Mouse (Mus musculus): Measurements from ENCODE around the gene Dlgap4. TPM values are rescaled to one million over a fixed set of nuclear protein-coding genes. Genes with fewer than 3 reads are reported as not detected.
A peak's percentile ranks its signal among the peaks of the same experiment; 100 is the strongest.

Dlgap4 gene
- polyA plus RNA-seq, 1 experiment from 2014 or later = 51.9 TPM

DNA sequence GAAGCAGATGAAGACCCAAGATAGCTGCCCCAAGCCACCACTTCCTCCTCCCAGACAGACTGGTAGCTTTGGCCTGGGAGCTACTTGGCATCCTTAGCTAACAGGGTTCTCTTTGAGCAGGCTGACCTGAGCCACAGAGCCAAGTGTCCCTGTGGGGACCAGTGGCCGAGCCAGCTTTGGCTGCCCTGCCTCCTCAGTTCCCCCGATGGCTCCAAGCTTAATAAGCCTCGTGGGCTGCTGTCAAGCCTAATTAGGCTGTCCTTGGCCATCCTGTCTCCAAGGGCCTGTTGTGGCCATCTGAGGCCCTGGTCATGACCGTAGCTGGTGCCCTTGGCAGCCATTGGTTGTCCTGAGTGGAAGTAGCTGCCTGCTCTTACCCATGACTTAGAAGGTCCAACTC lies 64.6 kb downstream of the Dlgap4 start:
- Histone ChIP-seq H3K36me3 (no peaks in the 10 kb centered on the region), H3K9me3 (no peaks in the 10 kb centered on the region), H3K27ac (replicated peaks) (no peak overlapping the region), H3K4me2 (no peak overlapping the region), H3K27me3 (replicated peaks) (peaks cover 42% of the 10 kb centered on the region), H3K4me3 (no peak overlapping the region), H3K9ac (no peak overlapping the region), H3K4me1 (peaks cover 12% of the 10 kb centered on the region)
- ATAC-seq (ENCODE audit: extremely low read depth, insufficient number of reproducible peaks, low FRiP score, low TSS enrichment) = no peak
- WGBS = 70% methylated on average over 4 of the region's 4 CpGs

DNA sequence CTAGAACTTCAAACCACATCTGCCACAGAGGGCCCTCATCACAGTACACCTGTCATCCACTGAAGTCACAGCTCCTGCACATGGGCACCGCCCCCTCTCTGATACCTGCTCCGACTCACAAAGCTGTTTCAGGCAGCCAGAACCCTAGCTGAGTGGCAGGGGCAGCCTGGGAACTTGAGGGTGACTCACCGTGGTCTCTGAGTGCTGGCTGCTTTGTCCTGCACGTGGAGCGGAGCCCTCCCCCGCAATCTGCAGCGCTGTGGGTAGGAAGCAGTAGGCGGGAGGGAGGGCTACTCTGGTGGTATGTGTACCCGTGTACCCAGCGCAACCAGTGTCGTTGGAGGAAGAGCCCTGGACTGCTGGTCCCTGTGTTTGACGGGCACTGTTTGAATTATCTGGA lies 69.5 kb downstream of the Dlgap4 start:
- Histone ChIP-seq H3K9ac (no peak overlapping the region), H3K27ac (replicated peaks) (no peak overlapping the region), H3K4me1 (peaks cover 17% of the 10 kb centered on the region), H3K36me3 (no peaks in the 10 kb centered on the region), H3K4me3 (no peak overlapping the region), H3K9me3 (no peaks in the 10 kb centered on the region), H3K27me3 (replicated peaks) (peaks cover 73% of the 10 kb centered on the region), H3K4me2 (no peak overlapping the region)
- 35% methylated on average over 12 of the region's 12 CpGs for WGBS
- no peak for ATAC-seq (ENCODE audit: extremely low read depth, insufficient number of reproducible peaks, low FRiP score, low TSS enrichment)

DNA sequence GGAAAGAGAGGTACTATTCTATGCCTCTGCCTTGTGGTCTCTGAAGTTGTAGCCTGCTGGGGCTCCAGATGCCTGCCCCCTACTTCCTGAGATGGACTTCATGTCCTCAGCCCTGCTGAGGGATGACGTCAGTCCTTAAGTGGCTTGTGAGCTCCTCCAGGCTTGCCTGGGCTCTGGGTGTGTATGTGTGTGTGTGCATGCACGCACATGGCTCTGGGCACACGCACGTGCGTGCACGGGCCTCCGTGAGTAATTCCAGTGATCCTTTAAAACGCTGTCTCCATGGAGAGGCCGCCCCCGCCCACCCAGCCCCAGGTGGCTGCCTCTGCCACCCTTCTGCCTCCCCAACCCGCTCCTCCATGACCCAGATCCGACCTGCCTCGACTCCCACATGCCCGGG lies 72.5 kb downstream of the Dlgap4 start:
- Histone ChIP-seq H3K36me3 (no peaks in the 10 kb centered on the region), H3K27ac (replicated peaks) (no peak overlapping the region), H3K4me3 (no peak overlapping the region), H3K9ac (no peak overlapping the region), H3K27me3 (replicated peaks) (peaks cover 90% of the 10 kb centered on the region), H3K4me1 (peaks cover 21% of the 10 kb centered on the region), H3K4me2 (no peak overlapping the region), H3K9me3 (no peaks in the 10 kb centered on the region)
- WGBS = 55% methylated on average over 14 of the region's 14 CpGs
- ATAC-seq (ENCODE audit: extremely low read depth, insufficient number of reproducible peaks, low FRiP score, low TSS enrichment) = no peak

DNA sequence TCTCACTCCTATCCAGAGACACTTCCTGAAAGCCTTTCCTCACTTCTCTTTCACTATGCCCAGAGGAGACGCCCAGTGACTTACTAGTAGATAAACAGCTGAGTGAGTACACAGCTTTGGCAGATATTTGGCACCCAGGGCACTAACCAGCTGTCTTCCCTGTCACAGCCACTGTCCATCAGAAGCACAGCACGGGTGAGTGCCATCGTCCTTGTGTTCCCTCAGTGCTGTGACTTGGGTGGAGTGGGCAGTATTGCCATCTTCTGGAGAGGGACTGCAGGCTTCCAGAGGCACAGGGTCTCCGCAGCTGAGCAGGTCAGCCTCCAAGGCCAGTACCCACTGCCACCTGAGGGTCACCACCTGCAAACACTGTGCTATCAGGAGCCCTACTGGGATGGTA lies 73.2 kb downstream of the Dlgap4 start:
- no peak for ATAC-seq (ENCODE audit: extremely low read depth, insufficient number of reproducible peaks, low FRiP score, low TSS enrichment)
- no peak overlapping the region for H3K27ac ChIP-seq (replicated peaks)
- no peak overlapping the region for H3K4me3 ChIP-seq
- WGBS = 43% methylated on average over 4 of the region's 4 CpGs
- peaks cover 89% of the 10 kb centered on the region for H3K27me3 ChIP-seq (replicated peaks)
- no peaks in the 10 kb centered on the region for H3K9me3 ChIP-seq
- H3K4me2 ChIP-seq = no peak overlapping the region
- no peak overlapping the region for H3K9ac ChIP-seq
- no peaks in the 10 kb centered on the region for H3K36me3 ChIP-seq
- peaks cover 18% of the 10 kb centered on the region for H3K4me1 ChIP-seq

DNA sequence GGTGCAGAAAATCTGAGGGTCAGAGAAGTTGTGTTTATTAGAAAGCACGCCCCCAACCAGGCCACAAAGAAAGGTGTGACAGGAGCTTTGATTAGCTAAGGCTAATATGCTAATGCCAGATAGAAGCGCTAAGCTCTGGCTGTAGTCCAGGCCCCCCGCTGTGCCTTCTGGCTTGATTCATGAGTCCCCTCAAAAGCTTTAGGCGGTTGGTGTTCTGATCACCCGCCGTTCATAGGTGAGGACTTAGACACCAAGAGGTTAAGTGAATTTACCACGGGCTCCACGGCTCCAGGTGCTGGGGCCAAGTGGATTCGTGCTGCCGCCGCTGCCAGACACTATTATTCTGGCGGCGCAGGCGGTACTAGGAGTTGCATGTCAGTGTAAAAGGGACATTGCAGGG lies 75.1 kb downstream of the Dlgap4 start:
- Histone ChIP-seq H3K4me2 (no peak overlapping the region), H3K27me3 (replicated peaks) (peaks cover 89% of the 10 kb centered on the region), H3K4me3 (no peak overlapping the region), H3K27ac (replicated peaks) (no peak overlapping the region), H3K9ac (no peak overlapping the region), H3K9me3 (no peaks in the 10 kb centered on the region), H3K4me1 (peaks cover 4% of the 10 kb centered on the region; the same call in 1 of the 2 replicates), H3K36me3 (no peaks in the 10 kb centered on the region)
- ATAC-seq (ENCODE audit: extremely low read depth, insufficient number of reproducible peaks, low FRiP score, low TSS enrichment) = no peak
- WGBS = 6% methylated on average over 14 of the region's 14 CpGs

DNA sequence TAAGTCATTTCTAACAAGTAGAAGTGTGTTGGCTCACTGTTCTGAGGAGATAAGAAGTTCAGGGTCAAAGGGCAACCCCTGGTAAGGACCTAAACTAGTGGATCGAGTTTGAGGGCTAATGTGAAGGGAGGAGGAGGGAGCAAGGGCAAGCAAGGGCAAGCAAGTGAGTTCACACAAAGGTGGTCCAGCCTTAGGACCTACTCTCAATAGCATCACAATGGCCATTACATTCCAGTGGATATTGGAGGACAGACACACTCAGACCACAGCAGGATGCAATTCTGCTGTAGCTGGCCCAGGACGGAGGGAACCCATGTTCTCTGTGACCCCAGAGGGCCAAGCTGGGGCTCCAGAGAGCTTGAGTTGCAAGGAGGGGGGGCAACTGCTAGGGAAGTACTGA lies 77.3 kb downstream of the Dlgap4 start:
- Histone ChIP-seq H3K27ac (replicated peaks) (no peak overlapping the region), H3K9ac (no peak overlapping the region), H3K9me3 (no peaks in the 10 kb centered on the region), H3K4me3 (no peak overlapping the region), H3K36me3 (no peaks in the 10 kb centered on the region), H3K4me2 (no peak overlapping the region), H3K27me3 (replicated peaks) (peaks cover 73% of the 10 kb centered on the region), H3K4me1 (peaks cover 4% of the 10 kb centered on the region; the same call in 1 of the 2 replicates)
- 0 out of 2 replicates have a peak, but pooled peaks have one; percentile 7 for ATAC-seq (ENCODE audit: extremely low read depth, insufficient number of reproducible peaks, low FRiP score, low TSS enrichment)
- WGBS = 22% methylated on average over 2 of the region's 2 CpGs

DNA sequence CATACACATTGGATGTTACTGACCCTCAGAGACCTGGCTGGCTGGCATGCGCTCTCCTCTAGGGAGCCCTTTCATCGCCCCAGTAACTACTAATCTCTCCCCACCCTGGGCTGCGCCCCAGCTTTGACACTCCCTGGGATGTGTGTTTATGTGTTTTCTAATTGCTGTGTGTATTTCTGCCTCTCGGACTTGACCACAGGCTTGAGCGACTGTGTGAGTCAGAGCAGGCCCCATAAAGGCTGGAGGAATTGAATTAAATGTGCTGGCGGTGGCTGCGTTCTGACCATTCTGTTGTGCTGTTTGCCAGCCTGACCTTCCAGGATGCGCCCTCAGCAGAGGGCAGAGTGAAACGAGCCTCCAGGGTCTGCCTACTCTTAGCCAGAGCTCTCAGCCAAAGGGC lies 78.2 kb downstream of the Dlgap4 start:
- no peak overlapping the region for H3K27ac ChIP-seq (replicated peaks)
- 58% methylated on average over 9 of the region's 9 CpGs for WGBS
- H3K27me3 ChIP-seq (replicated peaks) = peaks cover 73% of the 10 kb centered on the region

DNA sequence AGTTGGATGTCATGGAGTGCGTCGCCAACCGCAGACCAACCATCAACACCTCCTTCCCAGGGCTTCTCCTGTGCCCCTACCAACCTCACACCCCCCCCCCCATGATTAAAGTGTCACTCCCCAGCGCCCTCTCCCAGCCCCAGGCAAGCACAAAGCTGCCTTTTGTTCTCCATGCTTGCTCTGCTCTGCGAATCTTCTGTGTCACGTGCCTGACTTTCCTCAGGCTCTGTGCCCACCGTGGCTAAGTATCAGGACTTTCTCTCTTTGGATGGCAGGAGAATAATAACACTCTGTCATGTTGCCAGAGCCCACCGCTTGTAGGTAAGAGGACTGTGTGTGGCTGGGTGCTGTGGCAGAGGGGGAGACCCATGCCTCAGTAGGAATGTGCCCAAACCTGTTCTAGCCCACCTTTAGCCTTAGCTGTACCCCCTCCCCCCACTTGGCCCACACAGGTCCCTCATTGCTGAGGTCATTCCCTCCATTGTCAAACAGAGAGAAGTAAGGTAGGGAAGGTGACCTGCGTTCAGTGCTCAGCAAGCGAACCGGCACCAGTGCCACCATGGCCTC lies 79.8 kb downstream of the Dlgap4 start:
- Histone ChIP-seq H3K27ac (replicated peaks) (no peak overlapping the region), H3K9ac (no peak overlapping the region), H3K9me3 (no peaks in the 10 kb centered on the region), H3K27me3 (replicated peaks) (peaks cover 65% of the 10 kb centered on the region), H3K4me2 (no peak overlapping the region), H3K36me3 (no peaks in the 10 kb centered on the region), H3K4me3 (no peak overlapping the region), H3K4me1 (peaks cover 4% of the 10 kb centered on the region; the same call in 1 of the 2 replicates)
- 46% methylated on average over 11 of the region's 11 CpGs for WGBS
- no peak for ATAC-seq (ENCODE audit: extremely low read depth, insufficient number of reproducible peaks, low FRiP score, low TSS enrichment)

More for the DNA sequence above, 78.2 kb downstream of the Dlgap4 start:
- Histone ChIP-seq H3K4me3 (no peak overlapping the region), H3K4me2 (no peak overlapping the region), H3K4me1 (peaks cover 4% of the 10 kb centered on the region; the same call in 1 of the 2 replicates), H3K9me3 (no peaks in the 10 kb centered on the region), H3K9ac (no peak overlapping the region), H3K36me3 (no peaks in the 10 kb centered on the region)
- no peak; the same call in 1 of the 2 replicates for ATAC-seq (ENCODE audit: extremely low read depth, insufficient number of reproducible peaks, low FRiP score, low TSS enrichment)

DNA sequence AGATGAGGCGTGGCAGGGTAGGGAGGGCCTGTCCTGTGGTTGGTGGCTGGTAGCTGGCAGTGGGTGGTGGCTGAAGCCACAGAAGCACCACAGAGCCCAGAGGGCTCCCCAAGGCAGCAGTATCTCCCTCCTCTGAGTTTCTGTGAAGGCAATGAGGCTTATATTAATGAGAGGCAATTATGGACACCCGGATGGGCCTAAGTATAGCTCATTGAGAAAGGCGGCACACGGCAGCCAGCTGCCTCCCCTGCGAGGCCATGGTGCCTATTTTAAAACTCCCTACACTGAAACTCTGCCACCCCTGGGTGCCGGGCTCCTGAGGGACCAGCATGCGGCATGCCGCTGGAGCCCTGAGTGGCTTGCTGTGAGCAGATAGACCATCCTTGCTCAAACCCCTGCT lies 83.8 kb downstream of the Dlgap4 start:
- Histone ChIP-seq H3K9me3 (no peaks in the 10 kb centered on the region), H3K4me2 (no peak overlapping the region), H3K4me1 (no peaks in the 10 kb centered on the region), H3K4me3 (no peak overlapping the region), H3K27me3 (replicated peaks) (peaks cover 54% of the 10 kb centered on the region), H3K36me3 (no peaks in the 10 kb centered on the region), H3K9ac (no peak overlapping the region), H3K27ac (replicated peaks) (no peak overlapping the region)
- 62% methylated on average over 8 of the region's 8 CpGs for WGBS
- no peak for ATAC-seq (ENCODE audit: extremely low read depth, insufficient number of reproducible peaks, low FRiP score, low TSS enrichment)

DNA sequence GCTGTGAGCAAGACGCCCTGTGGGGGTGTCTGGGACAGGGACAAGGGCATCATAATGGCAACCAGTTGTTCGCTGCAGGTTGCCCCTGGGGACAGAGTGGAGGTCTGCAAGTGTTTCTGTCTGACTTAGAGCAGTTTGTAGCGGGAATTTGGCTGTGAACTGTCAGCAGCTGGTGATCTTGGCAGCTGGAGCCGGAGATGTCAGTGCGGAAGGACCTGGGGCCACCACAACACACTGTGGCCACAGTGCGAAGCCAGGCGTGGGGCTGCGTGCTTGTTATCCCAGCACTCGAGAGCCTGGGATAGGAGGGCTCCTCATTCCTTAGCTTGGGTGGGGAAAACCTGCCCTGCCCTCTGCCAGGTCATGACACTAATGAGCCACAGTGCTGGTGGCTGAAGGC lies 84.7 kb downstream of the Dlgap4 start:
- no peaks in the 10 kb centered on the region for H3K36me3 ChIP-seq
- no peaks in the 10 kb centered on the region for H3K4me1 ChIP-seq
- no peak overlapping the region for H3K9ac ChIP-seq
- H3K4me3 ChIP-seq = no peak overlapping the region
- no peaks in the 10 kb centered on the region for H3K9me3 ChIP-seq
- no peak overlapping the region for H3K4me2 ChIP-seq
- 48% methylated on average over 9 of the region's 9 CpGs for WGBS
- no peak overlapping the region for H3K27ac ChIP-seq (replicated peaks)
- peaks cover 52% of the 10 kb centered on the region for H3K27me3 ChIP-seq (replicated peaks)
- ATAC-seq (ENCODE audit: extremely low read depth, insufficient number of reproducible peaks, low FRiP score, low TSS enrichment) = no peak

DNA sequence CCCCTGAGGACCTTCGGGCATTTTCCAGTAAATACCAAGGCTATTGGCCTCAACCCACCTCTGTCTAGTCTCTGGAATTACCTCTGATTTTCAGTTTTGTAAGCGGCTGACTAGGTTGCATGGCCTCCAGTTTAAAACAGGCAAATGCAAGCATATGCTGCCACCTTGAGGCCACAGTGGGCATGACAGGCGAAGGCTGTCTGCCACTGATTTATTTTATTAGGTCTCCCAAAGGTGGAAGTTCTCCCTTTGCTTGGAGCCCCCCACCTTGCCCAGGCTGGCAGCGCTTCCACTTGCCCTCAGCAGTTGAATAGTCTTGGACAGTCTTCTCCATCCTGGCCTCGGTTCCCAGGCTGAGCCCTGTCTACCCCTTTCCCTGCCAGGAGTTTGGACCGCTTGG lies 92.0 kb downstream of the Dlgap4 start:
- WGBS = 20% methylated on average over 6 of the region's 6 CpGs
- no peak overlapping the region for H3K4me3 ChIP-seq
- H3K9me3 ChIP-seq = no peaks in the 10 kb centered on the region
- H3K36me3 ChIP-seq = no peaks in the 10 kb centered on the region
- H3K27me3 ChIP-seq (replicated peaks) = peaks cover 49% of the 10 kb centered on the region
- no peak overlapping the region for H3K9ac ChIP-seq
- no peak overlapping the region for H3K27ac ChIP-seq (replicated peaks)
- H3K4me2 ChIP-seq = no peak overlapping the region
- H3K4me1 ChIP-seq = no peaks in the 10 kb centered on the region
- no peak for ATAC-seq (ENCODE audit: extremely low read depth, insufficient number of reproducible peaks, low FRiP score, low TSS enrichment)

DNA sequence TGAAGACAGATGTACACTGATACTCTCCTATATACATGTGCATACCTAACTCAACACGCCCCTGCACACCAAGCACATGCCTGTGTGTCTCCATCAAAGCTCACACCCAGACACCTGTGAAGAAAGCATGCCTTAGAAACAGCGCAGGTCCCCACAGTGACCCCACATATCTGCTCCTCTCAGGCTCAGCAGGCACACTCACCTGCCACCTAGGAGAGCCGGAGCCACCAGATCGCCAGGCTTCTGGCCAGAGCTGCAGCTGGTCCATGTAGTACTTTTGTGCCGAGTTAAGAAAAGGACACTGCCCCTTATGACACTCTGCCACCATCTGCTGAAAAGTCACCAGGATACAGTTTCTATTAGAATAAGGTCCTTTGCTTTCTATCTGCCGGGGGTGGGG lies 103.2 kb downstream of the Dlgap4 start:
- ATAC-seq (ENCODE audit: extremely low read depth, insufficient number of reproducible peaks, low FRiP score, low TSS enrichment) = no peak
- Histone ChIP-seq H3K4me1 (peaks cover 38% of the 10 kb centered on the region), H3K36me3 (peaks cover 11% of the 10 kb centered on the region), H3K4me3 (no peak overlapping the region), H3K9ac (0 out of 2 replicates have a peak overlapping the region, but pooled peaks have one; percentile 75), H3K4me2 (peak overlapping the region; percentile 69), H3K27ac (replicated peaks) (no peak overlapping the region), H3K9me3 (no peaks in the 10 kb centered on the region), H3K27me3 (replicated peaks) (no peaks in the 10 kb centered on the region)
- WGBS = 71% methylated on average over 6 of the region's 6 CpGs
